Mouse (Mus musculus) monocyte, adult 5-6 weeks (primary cell): ENCODE data around the gene Dmac2. TPM values are rescaled to one million over a fixed set of nuclear protein-coding genes. Genes with fewer than 3 reads are reported as not detected.

Experiments used
- ATAC-seq: fragments of 153-309, 156-312 bp; replicated peaks from 2 replicates; pipeline ENCODE4 v1.8.0; 2017; ENCODE audit warnings: mild to moderate bottlenecking; ENCODE audit not compliant: low TSS enrichment, insufficient number of reproducible peaks, severe bottlenecking, poor library complexity, low FRiP score
- total RNA-seq: library from RNA; stranded (forward); fragments of 200-1000, 200-491, 200-594 nt; gene quantifications from 3 replicates; pipeline ENCODE4 v1.2.3, GENCODE M21; 2017

Dmac2 gene
- total RNA-seq, 1 experiment from 2014 or later: 37.9 TPM

- no peak for ATAC-seq
Observed at GRCm38 (mm10) chr7:25614086-25614485, 5.1 kb upstream of the Dmac2 start.

DNA sequence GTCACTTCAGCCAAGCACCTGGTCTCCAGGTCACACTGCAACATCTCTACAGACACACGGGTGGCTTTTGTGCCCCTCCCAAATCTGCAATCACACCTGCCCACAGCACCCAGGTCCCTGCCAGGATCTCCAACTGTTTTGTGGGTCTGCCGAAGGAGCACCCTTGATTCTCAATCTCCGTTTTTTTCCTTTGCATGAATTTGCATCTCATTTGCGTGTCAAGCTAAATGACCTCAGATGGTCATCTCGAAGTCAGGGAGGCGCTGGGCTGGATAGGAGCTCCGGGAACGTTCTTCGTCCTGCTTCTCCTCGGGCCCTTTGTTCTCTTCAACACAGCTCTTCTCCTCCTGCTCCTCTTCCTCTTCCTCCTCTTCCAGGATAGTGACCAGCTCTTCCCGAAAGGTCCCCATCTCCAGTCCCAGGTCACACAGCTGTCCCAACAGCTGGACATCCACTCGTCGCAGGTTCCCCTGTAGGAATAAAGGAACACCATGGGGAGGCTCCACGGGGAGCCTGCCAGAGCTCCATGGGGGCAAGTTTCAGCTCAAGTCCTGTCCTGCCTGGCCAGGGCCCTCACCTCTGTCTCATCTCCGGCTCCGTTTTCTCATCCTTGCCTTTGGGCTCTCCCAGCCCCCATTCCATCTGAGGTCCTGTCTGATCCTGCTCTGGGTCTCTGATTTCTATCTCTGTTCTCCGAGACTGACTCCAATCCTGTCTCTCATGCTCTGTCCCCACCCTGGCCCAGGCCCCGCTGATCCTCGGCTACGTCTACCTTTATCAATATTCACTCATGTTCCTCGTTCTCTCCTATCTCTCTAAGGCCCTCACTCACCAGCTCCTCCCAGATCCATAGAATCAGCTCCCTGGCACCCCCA is 4.1 kb upstream of the Dmac2 start:
- ATAC-seq: no peak

- ATAC-seq: no peak
Observed at GRCm38 (mm10) chr7:25615706-25616011, 3.6 kb upstream of the Dmac2 start, which contains the start of gene Erich4. Gene Erich4, minus strand, starts transcription at chr7:25615892.

GRCm38 (mm10) chr7:25617376-25618160 is 1.6 kb upstream of the Dmac2 start:
- ATAC-seq: no peak

DNA sequence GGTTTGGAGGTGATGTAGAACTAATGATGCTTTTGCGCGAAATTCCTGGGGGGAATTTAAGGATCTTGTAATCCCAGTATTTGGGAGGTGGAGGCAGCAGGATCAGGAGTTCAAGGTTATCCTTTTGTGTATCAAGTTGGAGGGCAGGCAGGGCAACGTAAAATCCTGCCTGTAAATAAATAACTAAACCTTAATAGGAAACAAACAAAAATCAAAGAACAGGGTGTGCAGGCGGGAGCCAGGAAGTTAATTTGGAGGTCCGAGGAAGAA is 443 bp downstream of the Dmac2 start:
- no peak for ATAC-seq

DNA sequence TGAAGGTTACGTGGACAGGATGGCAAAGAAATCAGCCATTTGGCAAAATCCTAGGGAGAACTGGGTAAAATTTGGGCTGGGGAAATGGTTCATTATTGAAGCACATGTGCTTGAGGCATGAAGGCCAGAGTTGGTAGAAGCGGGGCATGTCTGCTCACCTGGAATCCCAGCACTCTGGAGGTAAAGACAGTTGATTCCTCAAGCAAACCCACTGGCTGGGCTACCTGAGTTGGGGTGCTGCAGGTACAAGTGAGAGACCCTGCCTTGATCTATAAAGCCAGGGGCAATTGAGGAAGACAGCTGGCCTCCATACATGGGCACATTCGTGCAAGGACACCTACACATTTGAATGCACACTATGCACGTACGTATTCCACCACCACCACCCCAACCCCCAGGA is 887 bp downstream of the Dmac2 start:
- no peak for ATAC-seq

DNA sequence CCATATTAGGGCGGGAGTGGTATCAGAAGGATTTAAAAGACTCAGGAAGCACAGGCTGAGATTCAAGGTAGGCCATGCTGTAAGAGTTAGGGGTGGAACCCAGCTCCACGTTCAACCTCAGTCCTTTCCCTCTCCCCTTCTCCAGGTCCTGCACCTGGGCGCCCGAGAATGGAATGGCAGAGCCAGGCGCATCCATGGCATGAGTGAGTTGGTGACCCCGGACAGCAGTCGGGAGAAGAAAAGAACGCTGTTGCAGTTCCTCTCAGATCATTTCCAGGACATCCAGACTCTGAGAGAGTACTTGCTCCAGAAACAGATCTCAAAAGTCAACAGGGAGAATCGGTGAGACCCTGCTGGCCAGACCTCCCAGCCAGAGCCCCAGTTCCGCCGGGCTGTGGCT is 1.5 kb downstream of the Dmac2 start:
- ATAC-seq: no peak

DNA sequence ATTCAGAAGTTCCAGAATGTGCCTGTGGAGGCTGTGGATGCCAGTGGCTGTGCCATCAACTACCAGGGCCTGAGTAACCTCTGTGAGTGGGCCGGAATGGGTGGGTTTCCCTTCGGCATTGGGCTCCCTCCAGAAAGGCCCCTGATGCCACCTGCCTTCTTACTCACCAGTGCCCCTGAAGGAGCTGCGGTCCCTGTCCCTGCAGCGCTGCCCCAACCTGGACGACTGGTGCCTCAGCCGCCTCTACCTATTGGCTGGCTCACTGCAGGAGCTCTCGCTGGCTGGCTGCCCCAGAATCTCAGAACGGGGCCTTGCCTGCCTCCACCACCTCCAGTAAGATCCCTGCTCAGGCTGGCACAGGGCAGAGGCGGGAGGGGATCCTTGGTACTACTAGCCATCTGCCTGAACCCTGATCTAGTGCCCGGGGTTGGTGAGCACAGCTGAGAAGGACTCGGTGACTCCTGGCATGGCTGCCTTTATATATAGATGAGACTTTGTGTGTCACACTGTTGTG is 4.7 kb downstream of the Dmac2 start:
- ATAC-seq: no peak

- no peak for ATAC-seq
Observed at GRCm38 (mm10) chr7:25624851-25625250, 5.6 kb downstream of the Dmac2 start.

- ATAC-seq: no peak
Observed at GRCm38 (mm10) chr7:25625594-25626250, 6.5 kb downstream of the Dmac2 start.

DNA sequence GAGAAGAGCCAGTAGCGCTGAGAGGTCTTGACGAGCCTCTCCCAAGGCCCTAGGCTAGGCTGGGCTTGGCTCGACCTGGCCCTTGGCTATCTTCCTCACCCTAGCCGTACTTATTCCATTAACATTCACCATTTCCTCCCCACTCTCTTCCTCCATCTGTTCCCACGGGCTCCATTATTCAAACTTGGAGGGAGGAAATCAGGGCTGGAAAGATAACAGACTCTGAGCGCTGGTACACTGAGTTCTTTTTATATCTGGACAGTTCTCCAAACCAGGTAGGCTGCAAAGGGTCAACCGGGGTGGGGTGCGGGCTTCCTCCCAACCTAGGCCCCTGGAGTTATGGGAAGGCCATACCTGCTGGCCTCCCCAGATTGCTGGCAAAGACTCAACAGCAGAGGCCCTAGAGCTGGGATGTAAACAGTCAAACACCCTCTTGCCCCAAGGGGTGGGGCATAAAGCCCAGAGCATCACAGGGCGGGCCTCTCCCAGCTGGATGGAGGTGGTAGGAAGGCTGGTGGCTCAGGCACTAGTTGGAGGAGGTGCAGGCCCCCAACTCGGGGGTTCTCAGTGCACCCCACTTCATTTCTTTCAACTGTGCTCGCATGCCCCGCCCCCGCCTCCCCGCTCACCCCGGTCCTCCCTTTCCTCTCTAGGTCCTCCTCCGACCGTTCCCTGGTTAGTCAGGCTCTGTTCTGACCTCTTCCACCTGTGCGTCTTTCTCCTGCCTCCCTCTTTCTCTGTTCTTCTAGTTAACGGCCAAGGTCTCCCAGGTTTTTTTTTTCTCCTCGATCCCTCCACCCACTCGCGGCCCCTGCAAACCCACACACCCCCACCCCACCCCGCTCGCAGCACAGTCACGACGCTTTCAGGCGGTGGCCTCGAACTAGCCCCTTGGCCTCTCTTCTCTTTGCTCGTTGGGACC is 7.6 kb downstream of the Dmac2 start, which contains the start of gene B3gnt8:
Gene B3gnt8, plus strand, starts transcription at position 146 of the 922 bp plus-strand sequence.
- ATAC-seq: no peak

- ATAC-seq: no peak
Observed at GRCm38 (mm10) chr7:25627431-25628322, 8.5 kb downstream of the Dmac2 start.

- no peak for ATAC-seq
Observed at GRCm38 (mm10) chr7:25628323-25628620, 9.1 kb downstream of the Dmac2 start.

- peak; percentile 52 for ATAC-seq
Observed at GRCm38 (mm10) chr7:25632679-25633078, 13.5 kb downstream of the Dmac2 start.

DNA sequence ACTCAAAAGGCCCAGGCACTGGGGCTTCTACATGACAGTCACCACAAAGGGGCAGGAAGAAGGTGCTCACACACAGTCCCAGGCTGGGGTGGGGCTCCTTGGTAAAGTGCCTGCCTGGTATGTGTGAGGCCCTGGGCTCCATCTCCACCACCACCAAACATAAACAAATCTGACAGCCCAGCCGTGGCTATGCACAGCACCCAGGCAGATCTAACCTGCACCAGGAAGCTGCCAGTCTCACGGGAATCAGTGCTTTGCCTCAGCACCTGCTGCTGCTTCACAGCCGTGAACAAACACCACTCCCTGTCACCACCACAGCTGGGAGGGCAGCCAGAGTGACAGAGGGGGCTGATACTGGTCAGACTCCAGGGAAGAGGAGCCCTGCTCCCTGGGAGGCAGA is 17.2 kb downstream of the Dmac2 start:
- no peak for ATAC-seq

DNA sequence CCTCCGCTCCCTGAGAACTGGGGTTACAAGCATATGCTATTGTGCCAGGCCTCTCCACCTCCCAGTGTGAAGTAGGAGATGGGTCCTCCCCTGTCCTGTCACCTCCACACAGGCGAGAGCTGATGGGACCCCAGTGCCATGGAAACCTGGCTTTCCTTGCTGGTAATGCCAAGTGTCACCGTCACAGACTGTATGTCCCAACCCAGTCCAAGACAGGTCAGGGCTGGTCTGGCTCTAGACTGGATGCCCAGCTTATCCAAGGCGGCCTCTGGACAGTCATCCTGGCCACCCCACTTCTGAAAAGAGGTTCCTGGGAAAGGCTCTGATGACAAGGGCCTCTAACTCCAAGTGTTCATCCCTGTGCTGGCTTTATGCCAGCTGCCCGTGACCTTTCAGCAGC is 17.9 kb downstream of the Dmac2 start:
- no peak for ATAC-seq

DNA sequence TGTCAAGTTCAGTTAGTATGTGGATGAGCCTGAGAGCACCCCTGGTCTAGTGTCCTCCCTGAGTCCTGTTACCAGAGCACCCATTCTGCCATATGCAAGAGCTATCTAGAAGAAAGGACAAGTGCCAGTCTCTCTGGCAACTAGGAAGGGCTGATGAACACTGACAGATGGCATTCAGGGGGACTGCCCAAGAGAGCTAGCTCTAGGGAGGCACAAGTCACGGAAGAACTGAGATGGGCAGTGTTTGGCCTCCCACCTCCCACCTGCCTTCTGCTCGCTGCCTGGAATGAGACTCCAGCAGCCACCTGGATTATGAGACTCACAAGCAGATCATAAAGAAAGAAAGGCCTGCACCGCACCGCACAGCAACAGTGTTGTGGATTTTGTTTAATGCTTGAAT is 20.5 kb downstream of the Dmac2 start:
- ATAC-seq: no peak

- no peak for ATAC-seq
Observed at GRCm38 (mm10) chr7:25644136-25644535, 24.9 kb downstream of the Dmac2 start.
